Mouse (Mus musculus) heart, embryonic 15.5 days (tissue): Measurements from ENCODE around the gene Lrrc59. TPM values are rescaled to one million over a fixed set of nuclear protein-coding genes. Genes with fewer than 3 reads are reported as not detected.

ENCODE experiments used
- ATAC-seq: fragments of 200-750 bp; cut with Nextera tagmentation; replicated peaks from 2 replicates; pipeline ENCODE4 v1.8.0; 2017; ENCODE audit warnings: low read depth, moderate TSS enrichment; ENCODE audit not compliant: insufficient number of reproducible peaks, insufficient read depth, low FRiP score
- H3K27ac ChIP-seq: fragments of 300-500 bp; sonication (generic); 2 replicates; pipeline ENCODE4 v1.5.1; 2015; ENCODE audit warnings: mild to moderate bottlenecking, inconsistent platforms
- H3K27me3 ChIP-seq: fragments of 300-500 bp; sonication (generic); 2 replicates; pipeline ENCODE4 v1.6.1; 2015; ENCODE audit warnings: inconsistent platforms
- H3K36me3 ChIP-seq: fragments of 300-500 bp; sonication (generic); 2 replicates; pipeline ENCODE4 v1.6.1; 2015; ENCODE audit warnings: mild to moderate bottlenecking, inconsistent platforms
- H3K4me1 ChIP-seq: fragments of 300-500 bp; sonication (generic); replicated peaks from 2 replicates; pipeline ENCODE4 v1.6.1; 2015; ENCODE audit warnings: inconsistent platforms
- H3K4me2 ChIP-seq: fragments of 300-500 bp; sonication (generic); 2 replicates; pipeline ENCODE4 v1.6.1; 2015; ENCODE audit warnings: inconsistent platforms, mild to moderate bottlenecking, moderate library complexity
- H3K4me3 ChIP-seq: fragments of 300-500 bp; sonication (generic); 2 replicates; pipeline ENCODE4 v1.5.1; 2015; ENCODE audit warnings: mild to moderate bottlenecking, inconsistent platforms
- H3K9ac ChIP-seq: fragments of 300-500 bp; sonication (generic); 2 replicates; pipeline ENCODE4 v1.6.1; 2015; ENCODE audit warnings: mild to moderate bottlenecking, inconsistent platforms
- H3K9me3 ChIP-seq: fragments of 300-500 bp; sonication (generic); replicated peaks from 2 replicates; pipeline ENCODE4 v1.6.1; 2016; ENCODE audit warnings: inconsistent platforms
- WGBS: fragments of 180-500 bp; shearing (Covaris S2); methylation state at CpG from one replicate; pipeline ENCODE4 v1.1.7; 2015; ENCODE audit warnings: mixed read lengths; 5-methylcytosine and 5-hydroxymethylcytosine counted together
- polyA plus RNA-seq: library from polyadenylated mRNA; unstranded; fragments of >200 nt; fragmentation: Nextera tagmentation; extraction: Ambion mirVana; gene quantifications from 2 replicates; pipeline ENCODE4 v1.2.1, GENCODE M21; 2015

Gene Lrrc59
- 100 and 128 TPM in 2 replicates for polyA plus RNA-seq

DNA sequence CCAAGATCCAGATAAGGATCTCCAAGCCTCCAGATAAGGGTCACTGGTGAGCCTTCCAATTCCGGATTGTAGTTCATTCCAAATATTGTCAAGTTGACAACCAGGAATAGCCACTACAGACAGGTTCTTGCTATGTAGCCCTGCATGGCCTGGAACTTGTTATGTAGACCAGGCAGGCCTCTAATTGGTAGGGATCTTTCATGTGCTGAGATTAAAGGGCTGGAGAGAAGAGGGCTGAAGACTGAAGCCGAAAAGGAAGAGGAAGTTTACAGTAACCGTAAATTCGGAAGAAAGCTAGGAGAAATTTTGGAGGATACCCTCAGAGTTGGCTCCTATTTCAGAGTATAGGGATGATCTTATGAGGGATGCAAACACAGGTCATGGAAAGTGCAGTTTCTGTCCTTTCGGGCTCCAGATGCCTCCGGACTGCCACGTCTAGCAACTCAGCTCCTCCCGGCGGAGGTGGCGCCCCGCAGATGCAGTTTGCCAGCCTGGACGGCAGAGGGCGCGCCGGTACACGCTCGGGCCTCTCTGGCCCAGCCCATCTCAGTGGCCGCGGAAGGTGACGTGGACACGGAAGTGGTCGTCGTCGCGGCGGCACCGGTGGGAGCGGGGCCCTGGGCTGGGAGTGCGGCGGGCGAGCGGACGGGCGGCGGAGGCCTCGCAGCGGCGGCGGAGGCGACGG, at the start of gene Lrrc59:
Gene Lrrc59, plus strand, starts transcription at position 569 of the 685 bp plus-strand sequence.
- peak within 1 kb of the TSS; percentile 67 for H3K4me2 ChIP-seq
- H3K9ac ChIP-seq, result peak within 1 kb of the TSS; percentile 83
- H3K9me3 ChIP-seq, result no peaks in the 10 kb centered on the region
- WGBS, result 3% methylated on average over 41 of the region's 41 CpGs
- H3K36me3 ChIP-seq, result peaks cover 23% of the 10 kb centered on the region
- H3K4me3 ChIP-seq, result peak within 1 kb of the TSS; percentile 85
- H3K27ac ChIP-seq, result peak within 1 kb of the TSS; percentile 67
- H3K4me1 ChIP-seq, result peaks cover 15% of the 10 kb centered on the region
- H3K27me3 ChIP-seq, result no peaks in the 10 kb centered on the region
- peak; percentile 96 for ATAC-seq

DNA sequence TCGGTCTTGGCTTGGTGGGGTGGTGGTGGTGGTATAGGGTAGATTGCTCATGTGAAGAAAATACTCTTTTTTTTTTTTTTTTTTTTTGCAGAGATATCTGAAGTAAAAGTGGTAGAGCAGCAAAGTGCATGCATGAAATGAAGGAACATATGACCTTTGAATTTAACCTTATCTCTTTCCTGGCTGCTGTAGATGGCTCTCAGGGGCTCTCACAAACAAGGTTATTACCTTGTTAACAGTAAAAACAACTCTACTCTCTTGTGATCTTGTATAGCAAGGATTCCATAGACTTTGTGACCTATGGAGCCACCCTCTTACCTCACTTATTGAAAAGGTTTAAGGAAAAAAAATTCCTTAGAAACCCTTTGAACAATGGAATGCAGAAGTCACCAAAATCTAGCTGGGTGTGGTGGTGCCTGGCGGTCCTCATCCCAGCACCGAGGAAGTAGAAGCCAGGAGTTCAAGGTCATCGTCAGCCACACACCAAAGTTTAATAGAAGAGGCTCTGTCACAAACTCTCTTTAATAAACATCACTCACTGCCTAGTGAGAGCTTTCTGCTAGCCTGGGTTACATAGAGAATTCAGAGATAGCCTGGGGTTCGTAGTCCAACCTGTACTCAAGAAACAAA, 49.3 kb upstream of the Lrrc59 start:
- WGBS, result 81% methylated on average over 5 of the region's 5 CpGs
- no peak for ATAC-seq
- Histone ChIP-seq H3K9me3 (no peaks in the 10 kb centered on the region), H3K4me3 (no peak overlapping the region), H3K36me3 (no peaks in the 10 kb centered on the region), H3K9ac (no peak overlapping the region), H3K4me1 (peaks cover 3% of the 10 kb centered on the region; the same call in 1 of the 2 replicates), H3K27me3 (no peaks in the 10 kb centered on the region), H3K4me2 (no peak overlapping the region), H3K27ac (no peak overlapping the region)

DNA sequence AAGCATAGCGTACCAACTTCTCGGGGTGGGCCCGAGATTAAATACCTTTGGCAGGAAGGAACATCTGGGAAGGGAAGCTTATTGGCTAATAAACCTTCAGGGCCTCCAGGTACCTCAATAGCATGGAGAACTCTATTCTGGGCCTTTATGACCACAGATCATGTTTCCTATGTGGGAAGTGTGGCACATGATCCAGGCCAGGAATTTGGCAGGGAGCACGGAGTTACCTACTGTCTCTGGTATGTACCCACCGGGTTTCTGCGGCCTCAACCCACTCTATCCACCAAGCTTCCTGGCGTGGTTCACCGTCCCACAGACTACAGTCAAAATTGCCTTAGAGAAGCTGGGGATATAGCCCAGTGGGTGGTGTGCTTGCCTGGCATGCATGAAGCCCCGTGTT, 44.5 kb upstream of the Lrrc59 start:
- H3K4me3 ChIP-seq, result no peak overlapping the region
- WGBS, result 77% methylated on average over 9 of the region's 9 CpGs
- H3K9me3 ChIP-seq, result no peaks in the 10 kb centered on the region
- no peak overlapping the region for H3K4me2 ChIP-seq
- H3K4me1 ChIP-seq, result no peaks in the 10 kb centered on the region; the same call in 1 of the 2 replicates
- H3K27ac ChIP-seq, result no peak overlapping the region
- no peaks in the 10 kb centered on the region for H3K27me3 ChIP-seq
- ATAC-seq, result no peak
- H3K36me3 ChIP-seq, result no peaks in the 10 kb centered on the region
- H3K9ac ChIP-seq, result no peak overlapping the region

DNA sequence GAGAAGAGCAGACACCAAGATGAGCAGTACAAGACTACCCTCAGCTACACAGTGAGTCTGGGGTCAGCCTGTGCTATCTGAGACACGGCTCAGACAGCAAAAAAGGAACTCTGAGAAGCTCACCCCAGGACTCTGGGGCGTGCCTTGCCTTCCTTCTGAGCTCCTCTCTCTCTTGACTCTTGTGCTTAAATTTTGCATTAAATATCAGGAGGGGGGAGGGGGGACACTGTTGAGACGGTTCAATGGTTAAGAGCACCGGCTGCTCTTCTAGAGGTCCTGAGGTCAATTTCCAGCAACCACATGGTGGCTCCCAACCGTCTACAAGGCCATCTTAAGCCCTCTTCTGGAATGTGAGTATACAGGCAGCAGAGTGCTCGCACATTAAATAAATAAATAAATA, 42.1 kb upstream of the Lrrc59 start:
- peaks cover 7% of the 10 kb centered on the region; the same call in 1 of the 2 replicates for H3K4me1 ChIP-seq
- H3K9ac ChIP-seq, result no peak overlapping the region
- no peak overlapping the region for H3K4me2 ChIP-seq
- no peak overlapping the region for H3K4me3 ChIP-seq
- H3K27me3 ChIP-seq, result no peaks in the 10 kb centered on the region
- no peaks in the 10 kb centered on the region for H3K9me3 ChIP-seq
- no peaks in the 10 kb centered on the region for H3K36me3 ChIP-seq
- no peak overlapping the region for H3K27ac ChIP-seq
- no peak for ATAC-seq
- WGBS, result 75% methylated on average over 6 of the region's 6 CpGs

DNA sequence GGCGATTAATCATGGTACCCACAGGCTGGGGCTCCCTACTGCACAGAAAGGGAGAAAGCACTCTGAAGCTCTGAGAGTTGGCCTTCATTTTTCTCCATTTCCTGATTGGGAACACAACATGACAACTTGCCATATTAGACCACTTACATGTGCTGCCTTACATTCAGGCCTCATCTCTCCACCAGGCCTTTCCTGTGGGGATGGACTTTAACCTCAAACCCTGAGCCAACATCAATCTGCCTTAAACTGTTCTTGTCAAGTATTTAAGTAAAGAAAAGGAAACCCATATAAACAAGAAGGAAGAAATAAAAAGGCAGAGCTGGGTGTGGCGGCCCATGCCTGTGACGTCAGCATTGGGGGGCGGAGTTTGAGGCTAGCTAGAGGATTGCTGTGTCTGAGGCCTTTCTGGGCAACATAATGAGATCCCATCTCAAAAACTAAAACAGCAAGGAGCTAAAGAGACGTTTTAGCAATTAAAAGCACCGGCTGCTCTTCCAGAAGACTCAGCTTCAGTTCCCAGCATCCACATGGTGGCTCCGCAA, 33.2 kb upstream of the Lrrc59 start:
- ATAC-seq, result no peak
- Histone ChIP-seq H3K36me3 (no peaks in the 10 kb centered on the region), H3K9ac (no peak overlapping the region), H3K27ac (no peak overlapping the region), H3K4me1 (peaks cover 11% of the 10 kb centered on the region; the same call in 1 of the 2 replicates), H3K4me3 (no peak overlapping the region), H3K27me3 (no peaks in the 10 kb centered on the region), H3K9me3 (no peaks in the 10 kb centered on the region), H3K4me2 (no peak overlapping the region)
- WGBS, result 72% methylated on average over 7 of the region's 7 CpGs

DNA sequence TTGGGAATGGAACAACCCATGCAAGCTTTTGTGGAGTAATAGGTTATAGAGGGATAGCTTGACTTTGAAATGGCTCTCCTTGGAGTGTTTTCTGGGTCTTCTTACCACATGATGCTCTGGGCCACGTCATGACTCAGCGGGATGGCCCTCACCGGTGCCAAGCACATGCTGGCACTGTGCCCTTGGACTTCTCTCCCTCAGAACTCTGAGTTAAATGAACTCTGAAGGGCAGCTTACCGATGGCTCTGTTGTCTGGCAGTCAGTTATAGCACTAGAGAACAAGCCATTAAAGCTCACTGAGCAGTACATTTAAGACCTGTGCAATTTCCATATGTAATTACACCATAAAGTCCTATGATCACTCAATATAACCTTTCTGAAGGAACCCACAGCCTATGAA, 32.2 kb upstream of the Lrrc59 start:
- no peak overlapping the region for H3K4me3 ChIP-seq
- H3K36me3 ChIP-seq, result no peaks in the 10 kb centered on the region
- ATAC-seq, result no peak
- H3K9me3 ChIP-seq, result no peaks in the 10 kb centered on the region
- H3K27me3 ChIP-seq, result no peaks in the 10 kb centered on the region
- no peak overlapping the region for H3K27ac ChIP-seq
- 56% methylated on average over 4 of the region's 4 CpGs for WGBS
- no peak overlapping the region for H3K9ac ChIP-seq
- H3K4me1 ChIP-seq, result peaks cover 11% of the 10 kb centered on the region
- H3K4me2 ChIP-seq, result no peak overlapping the region

DNA sequence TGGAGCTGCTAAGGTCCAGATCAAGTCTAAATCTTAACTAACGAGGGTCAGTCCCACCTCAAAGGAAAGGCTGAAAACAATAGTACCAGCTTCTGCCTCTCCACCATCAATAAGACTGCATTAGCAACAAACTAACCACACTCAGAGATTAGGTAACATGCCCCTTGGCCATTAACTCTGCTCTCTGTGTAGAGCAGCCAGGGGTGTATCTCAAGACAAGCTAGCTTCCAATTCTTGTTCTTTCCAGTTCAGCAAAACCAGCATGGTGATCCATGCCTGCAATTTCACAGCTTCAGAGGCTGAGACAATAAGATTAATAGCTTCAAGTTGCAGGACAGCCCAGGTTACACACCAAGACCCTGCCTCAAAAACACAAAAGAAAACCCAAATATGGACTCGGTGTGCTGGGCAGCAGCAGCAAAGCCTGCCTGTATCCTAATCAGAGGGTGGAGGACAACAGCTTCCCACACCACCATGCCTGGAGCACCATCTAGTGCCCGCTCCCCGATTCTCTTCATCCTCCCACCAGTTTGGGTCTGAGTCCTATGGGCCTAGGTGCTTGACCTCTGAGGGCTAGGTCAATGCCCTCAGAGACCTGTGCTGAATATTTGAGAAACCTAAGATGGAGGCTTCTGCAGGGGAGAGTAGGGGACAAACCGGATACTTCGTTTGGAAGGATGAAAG, 31.0 kb upstream of the Lrrc59 start:
- Histone ChIP-seq H3K36me3 (no peaks in the 10 kb centered on the region), H3K27me3 (no peaks in the 10 kb centered on the region), H3K9me3 (no peaks in the 10 kb centered on the region), H3K4me2 (no peak overlapping the region), H3K9ac (no peak overlapping the region), H3K27ac (no peak overlapping the region), H3K4me1 (peaks cover 13% of the 10 kb centered on the region), H3K4me3 (no peak overlapping the region)
- 71% methylated on average over 6 of the region's 6 CpGs for WGBS
- ATAC-seq, result no peak

DNA sequence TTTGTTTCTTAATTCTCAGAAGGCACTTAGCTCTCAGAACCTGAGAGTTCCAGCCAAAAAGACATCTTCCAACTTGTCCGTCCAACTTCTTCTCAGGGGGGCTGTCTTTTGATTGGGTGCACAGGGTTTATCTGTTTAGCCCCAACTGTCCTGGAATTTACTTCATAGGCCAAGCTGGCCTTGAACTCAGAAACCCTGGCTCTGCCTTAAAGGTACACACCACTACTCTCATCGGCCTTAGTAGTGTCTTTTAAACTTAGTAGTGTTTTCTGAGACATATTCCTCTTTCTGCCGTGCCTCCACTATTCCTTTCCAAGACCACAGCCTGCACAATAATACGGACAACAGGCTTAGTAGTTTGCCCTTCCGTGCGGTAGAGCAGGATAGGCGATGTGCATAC, 29.1 kb upstream of the Lrrc59 start:
- H3K4me3 ChIP-seq, result no peak overlapping the region; the same call in 1 of the 2 replicates

DNA sequence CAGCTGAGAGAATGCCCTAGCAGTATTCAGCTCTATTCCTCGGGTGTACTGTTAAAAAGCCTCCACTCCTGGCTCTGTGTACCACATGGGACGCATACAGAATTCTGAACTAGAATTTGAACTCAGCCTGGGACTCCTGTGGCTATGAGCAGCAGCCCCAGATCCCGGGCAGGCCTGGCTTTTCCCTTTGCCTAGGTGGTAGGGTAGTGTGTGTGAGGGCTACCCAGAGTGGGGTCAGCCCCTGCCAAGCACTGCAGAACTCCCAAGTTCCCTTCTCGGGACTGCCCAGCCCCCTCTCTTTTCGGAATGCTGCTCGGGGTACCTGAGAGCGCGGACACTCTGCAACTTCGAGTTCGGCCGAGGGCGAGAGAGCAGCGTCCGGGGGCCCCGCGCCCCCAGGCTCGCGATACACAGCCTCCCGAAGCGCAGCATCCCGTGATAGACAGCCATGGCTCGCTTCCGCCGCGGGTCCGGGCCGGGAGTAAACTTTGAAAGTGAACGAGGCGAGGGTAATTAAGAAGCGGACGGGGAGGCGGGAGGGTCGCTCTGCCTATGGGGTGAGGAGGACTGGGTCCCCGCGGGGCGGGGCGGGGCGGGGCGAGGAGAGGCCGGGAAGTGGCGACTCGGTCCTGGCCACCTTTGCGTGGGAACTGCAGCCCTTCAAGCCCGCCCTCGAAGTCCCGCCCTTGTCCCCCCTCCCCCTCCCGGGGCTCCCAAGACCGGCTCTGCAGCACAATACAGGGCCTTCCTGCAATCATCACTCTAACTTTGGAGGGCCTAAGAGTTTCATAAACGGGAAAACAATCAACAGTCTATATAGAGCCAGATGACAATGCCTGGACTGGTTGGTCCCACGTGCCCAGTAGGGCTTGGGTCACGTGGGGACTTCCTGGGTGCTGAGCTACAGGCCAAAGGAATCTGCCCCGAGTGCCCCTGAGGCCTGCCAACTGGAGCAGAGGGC, 28.0 kb upstream of the Lrrc59 start, which contains the start of gene Acsf2:
Gene Acsf2, minus strand, starts transcription at position 551 of the 961 bp plus-strand sequence.
- no peaks in the 10 kb centered on the region for H3K36me3 ChIP-seq
- H3K9me3 ChIP-seq, result no peaks in the 10 kb centered on the region
- peak; percentile 77 for ATAC-seq
- H3K4me3 ChIP-seq, result peak within 1 kb of the TSS; percentile 68
- H3K4me2 ChIP-seq, result peak within 1 kb of the TSS; percentile 84
- 2% methylated on average over 50 of the region's 52 CpGs for WGBS
- no peaks in the 10 kb centered on the region for H3K27me3 ChIP-seq
- H3K27ac ChIP-seq, result peak within 1 kb of the TSS; percentile 53
- H3K9ac ChIP-seq, result peak within 1 kb of the TSS; percentile 70
- peaks cover 13% of the 10 kb centered on the region for H3K4me1 ChIP-seq

More for the DNA sequence above, 29.1 kb upstream of the Lrrc59 start:
- no peak overlapping the region for H3K9ac ChIP-seq
- 91% methylated on average over 7 of the region's 7 CpGs for WGBS
- peak overlapping the region; percentile 84; the same call in 1 of the 2 replicates for H3K4me2 ChIP-seq
- no peak overlapping the region for H3K27ac ChIP-seq
- ATAC-seq, result no peak
- no peaks in the 10 kb centered on the region for H3K27me3 ChIP-seq
- no peaks in the 10 kb centered on the region for H3K9me3 ChIP-seq
- H3K36me3 ChIP-seq, result no peaks in the 10 kb centered on the region
- H3K4me1 ChIP-seq, result peaks cover 13% of the 10 kb centered on the region

DNA sequence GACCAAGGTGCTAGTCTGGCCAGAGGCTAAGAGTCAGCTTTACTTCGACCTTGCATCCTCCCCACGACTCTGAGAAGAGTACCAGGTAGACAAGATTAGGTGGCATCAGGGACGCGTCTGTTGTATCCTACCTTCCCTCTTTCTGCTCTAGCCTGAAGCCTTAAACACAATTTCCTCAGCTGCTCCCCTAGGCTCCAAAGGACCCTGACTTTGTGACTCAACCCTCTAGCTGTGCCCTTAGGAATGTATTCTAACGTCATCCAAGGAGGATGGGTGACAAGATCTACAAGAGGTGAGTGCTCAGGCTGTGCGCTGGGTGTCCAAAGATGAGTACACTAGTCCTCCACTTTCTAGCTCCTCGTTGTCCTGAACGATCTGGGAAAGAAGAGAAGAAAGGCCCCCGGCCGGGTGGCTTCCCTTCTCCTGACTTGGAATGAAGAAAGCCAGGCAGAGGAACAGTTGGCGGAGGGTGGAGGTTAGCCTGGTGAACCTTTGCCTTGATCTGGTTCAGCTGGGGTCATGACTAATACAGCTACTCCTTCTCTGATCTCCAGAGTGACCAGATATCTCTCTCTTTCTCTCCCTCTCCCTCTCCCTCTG, 27.1 kb upstream of the Lrrc59 start:
- H3K27me3 ChIP-seq, result no peaks in the 10 kb centered on the region
- H3K9ac ChIP-seq, result peak overlapping the region; percentile 70; the same call in 1 of the 2 replicates
- H3K36me3 ChIP-seq, result no peaks in the 10 kb centered on the region
- H3K4me2 ChIP-seq, result peak overlapping the region; percentile 84
- peak overlapping the region; percentile 68; the same call in 1 of the 2 replicates for H3K4me3 ChIP-seq
- WGBS, result 60% methylated on average over 11 of the region's 11 CpGs
- H3K9me3 ChIP-seq, result no peaks in the 10 kb centered on the region
- ATAC-seq, result no peak
- H3K27ac ChIP-seq, result no peak overlapping the region
- H3K4me1 ChIP-seq, result peaks cover 13% of the 10 kb centered on the region
